Mouse (Mus musculus) spleen, postnatal 0 days (tissue): Measurements from ENCODE around the gene Gdap2. TPM values are rescaled to one million over a fixed set of nuclear protein-coding genes. Genes with fewer than 3 reads are reported as not detected.

Experiments used
- polyA plus RNA-seq: library from polyadenylated mRNA; unstranded; fragments of >200 nt; fragmentation: Nextera tagmentation; extraction: Ambion mirVana; gene quantifications from 2 replicates; pipeline ENCODE4 v1.2.1, GENCODE M21; 2015

The Gdap2 gene
- 15.2 and 16.0 TPM in 2 replicates for polyA plus RNA-seq

GRCm38 (mm10) chr3:100162315-100163105 is at the start of gene Gdap2, which contains the start of gene Wdr3:
Gdap2 (plus strand) TSS chr3:100162381.
Wdr3 (minus strand) TSS chr3:100162407.

Other genes with a start within 250 kb of the Gdap2 start
- 22.1 and 26.4 TPM in 2 replicates for gene Wdr3, start within 50 bp of the Gdap2 start, polyA plus RNA-seq